Mouse (Mus musculus) C2C12 (cell line): ENCODE results near the gene Unc93b1. TPM values are rescaled to one million over a fixed set of nuclear protein-coding genes. Genes with fewer than 3 reads are reported as not detected.

ENCODE experiments used
- H3K27me3 ChIP-seq: one replicate; pipeline ENCODE4 v1.6.1; 2011; ENCODE audit not compliant: control insufficient read depth, insufficient read depth, insufficient read length
- H3K36me3 ChIP-seq: one replicate; pipeline ENCODE4 v1.6.1; 2011; ENCODE audit not compliant: control insufficient read depth, insufficient read depth
- H3K4me3 ChIP-seq: one replicate; pipeline ENCODE4 v1.5.1; 2011; ENCODE audit warnings: mild to moderate bottlenecking, control low read depth; ENCODE audit not compliant: poor library complexity, insufficient read depth, severe bottlenecking
- H3K79me2 ChIP-seq: one replicate; pipeline ENCODE4 v1.6.1; 2011; ENCODE audit not compliant: control insufficient read depth, insufficient read depth
- H3K79me3 ChIP-seq: one replicate; pipeline ENCODE4 v1.6.1; 2011; ENCODE audit warnings: low read depth, control low read depth
- H3ac ChIP-seq: one replicate; pipeline ENCODE3; 2011; ENCODE audit warnings: low read depth; ENCODE audit not compliant: control insufficient read depth, insufficient read length
- CEBPB ChIP-seq: IDR thresholded peaks from one replicate; pipeline ENCODE4 v1.6.1; 2011; ENCODE audit warnings: low read depth, mild to moderate bottlenecking, control low read depth, moderate library complexity
- CTCF ChIP-seq: IDR thresholded peaks from one replicate; pipeline ENCODE4 v1.5.1; 2011; ENCODE audit not compliant: control insufficient read depth, insufficient read depth, insufficient read length
- FOSL1 ChIP-seq: IDR thresholded peaks from one replicate; pipeline ENCODE4 v1.8.0; 2011; ENCODE audit warnings: mild to moderate bottlenecking, low read length; ENCODE audit not compliant: poor library complexity, insufficient read depth, severe bottlenecking
- MAX ChIP-seq: IDR thresholded peaks from one replicate; pipeline ENCODE4 v1.6.1; 2011; ENCODE audit warnings: mild to moderate bottlenecking, control low read depth
- MYOD1 ChIP-seq: IDR thresholded peaks from one replicate; pipeline ENCODE4 v1.6.1; 2011; ENCODE audit warnings: low read depth; ENCODE audit not compliant: control insufficient read depth, insufficient read length
- MYOG ChIP-seq: IDR thresholded peaks from one replicate; pipeline ENCODE4 v1.6.1; 2011; ENCODE audit not compliant: control insufficient read depth, insufficient read length; ENCODE audit errors: extremely low read depth
- USF1 ChIP-seq: IDR thresholded peaks from one replicate; pipeline ENCODE4 v1.6.1; 2011; ENCODE audit warnings: low read depth, mild to moderate bottlenecking, control low read depth, moderate library complexity
- polyA plus RNA-seq: library from polyadenylated mRNA; unstranded; fragments of >200 nt; fragmentation: generic; extraction: Trizol; gene quantifications from one replicate; pipeline ENCODE4 v1.2.1, GENCODE M21; 2012; ENCODE audit warnings: missing spikeins

Unc93b1 gene
- polyA plus RNA-seq, 1 experiment = 0.29 TPM

- TF ChIP-seq USF1 (no peak), CEBPB (no peak), MAX (no peak)
- Histone ChIP-seq H3K79me2 (no peaks in the 10 kb centered on the region), H3ac (no peak overlapping the region), H3K79me3 (no peaks in the 10 kb centered on the region), H3K27me3 (no peaks in the 10 kb centered on the region), H3K4me3 (no peak overlapping the region), H3K36me3 (no peaks in the 10 kb centered on the region)
These were observed 50.3 kb downstream of the Unc93b1 start for GRCm38 (mm10) chr19:3985261-3985681.

- Histone ChIP-seq H3K79me2 (no peaks in the 10 kb centered on the region), H3K36me3 (no peaks in the 10 kb centered on the region), H3K4me3 (no peak within 1 kb of the TSS), H3K79me3 (no peaks in the 10 kb centered on the region), H3ac (no peak within 1 kb of the TSS), H3K27me3 (peaks cover under 1% of the 10 kb centered on the region)
- no peak for TF ChIP-seq MYOG
- no peak for TF ChIP-seq MAX
- no peak for TF ChIP-seq CEBPB
- TF ChIP-seq FOSL1 = no peak
- TF ChIP-seq CTCF = no peak
- TF ChIP-seq USF1 = no peak
- TF ChIP-seq MYOD1 = no peak
These were observed 51.3 kb downstream of the Unc93b1 start, which contains the start of gene Acy3 for GRCm38 (mm10) chr19:3986334-3986733. Gene Acy3, plus strand, starts transcription at chr19:3986570.

- Histone ChIP-seq H3K4me3 (no peak overlapping the region), H3K27me3 (peaks cover 18% of the 10 kb centered on the region), H3K79me2 (no peaks in the 10 kb centered on the region), H3K36me3 (no peaks in the 10 kb centered on the region), H3K79me3 (no peaks in the 10 kb centered on the region), H3ac (no peak overlapping the region)
- no peak for TF ChIP-seq MYOD1
- no peak for TF ChIP-seq CEBPB
- TF ChIP-seq MYOG = no peak
- TF ChIP-seq FOSL1 = no peak
- TF ChIP-seq CTCF = no peak
- TF ChIP-seq MAX = no peak
- TF ChIP-seq USF1 = no peak
These were observed 53.1 kb downstream of the Unc93b1 start for GRCm38 (mm10) chr19:3988066-3988465.

GRCm38 (mm10) chr19:3988750-3989149 lies 53.8 kb downstream of the Unc93b1 start:
- H3K4me3 ChIP-seq = no peak overlapping the region
- TF ChIP-seq CTCF (no peak), USF1 (no peak), FOSL1 (no peak), MYOG (no peak), MYOD1 (no peak), CEBPB (no peak), MAX (no peak)

GRCm38 (mm10) chr19:3990804-3991203 lies 55.8 kb downstream of the Unc93b1 start:
- no peaks in the 10 kb centered on the region for H3K79me3 ChIP-seq
- H3ac ChIP-seq = no peak overlapping the region
- peaks cover 23% of the 10 kb centered on the region for H3K27me3 ChIP-seq
- TF ChIP-seq FOSL1 (no peak), USF1 (no peak), CEBPB (no peak), CTCF (no peak), MYOG (no peak), MAX (no peak), MYOD1 (no peak)
- no peaks in the 10 kb centered on the region for H3K79me2 ChIP-seq
- no peak overlapping the region for H3K4me3 ChIP-seq
- H3K36me3 ChIP-seq = no peaks in the 10 kb centered on the region

More at GRCm38 (mm10) chr19:3988750-3989149, 53.8 kb downstream of the Unc93b1 start:
- Histone ChIP-seq H3K79me2 (no peaks in the 10 kb centered on the region), H3K79me3 (no peaks in the 10 kb centered on the region), H3ac (no peak overlapping the region), H3K36me3 (no peaks in the 10 kb centered on the region), H3K27me3 (peaks cover 23% of the 10 kb centered on the region)

- no peak for TF ChIP-seq CEBPB
- no peak for TF ChIP-seq USF1
- no peak for TF ChIP-seq FOSL1
- TF ChIP-seq MYOG = no peak
- no peak for TF ChIP-seq CTCF
- TF ChIP-seq MAX = no peak
- H3K79me3 ChIP-seq = no peaks in the 10 kb centered on the region
- H3K36me3 ChIP-seq = no peaks in the 10 kb centered on the region
- no peak overlapping the region for H3ac ChIP-seq
- no peak overlapping the region for H3K4me3 ChIP-seq
- peaks cover 23% of the 10 kb centered on the region for H3K27me3 ChIP-seq
- no peaks in the 10 kb centered on the region for H3K79me2 ChIP-seq
These were observed 56.6 kb downstream of the Unc93b1 start for GRCm38 (mm10) chr19:3991562-3991961.

GRCm38 (mm10) chr19:3991966-3992365 lies 57.0 kb downstream of the Unc93b1 start:
- Histone ChIP-seq H3K79me2 (no peaks in the 10 kb centered on the region), H3K4me3 (no peak overlapping the region), H3ac (no peak overlapping the region), H3K36me3 (no peaks in the 10 kb centered on the region), H3K79me3 (no peaks in the 10 kb centered on the region), H3K27me3 (peaks cover 23% of the 10 kb centered on the region)
- no peak for TF ChIP-seq MAX
- TF ChIP-seq FOSL1 = no peak
- TF ChIP-seq CTCF = no peak
- no peak for TF ChIP-seq MYOD1
- TF ChIP-seq MYOG = no peak
- no peak for TF ChIP-seq CEBPB
- TF ChIP-seq USF1 = no peak
